Mouse (Mus musculus) myocyte (in vitro differentiated cells): ENCODE results near the gene Lgals3. TPM values are rescaled to one million over a fixed set of nuclear protein-coding genes. Genes with fewer than 3 reads are reported as not detected.
"Not testable (repeated sequence)": the region's sequence is repeated elsewhere in the genome, so short reads cannot be mapped to it uniquely, and the experiment has no call there.

Experiments
- H3K27me3 ChIP-seq: one replicate; pipeline ENCODE4 v1.6.1; 2011; ENCODE audit not compliant: control insufficient read depth, insufficient read depth, insufficient read length
- H3K36me3 ChIP-seq: one replicate; pipeline ENCODE4 v1.6.1; 2011; ENCODE audit not compliant: control insufficient read depth, insufficient read depth
- H3K4me2 ChIP-seq: one replicate; pipeline ENCODE4 v1.6.1; 2011; ENCODE audit warnings: low read depth, control low read depth
- H3K4me3 ChIP-seq: one replicate; pipeline ENCODE4 v1.5.1; 2011; ENCODE audit warnings: mild to moderate bottlenecking, control low read depth, moderate library complexity
- H3K79me2 ChIP-seq: one replicate; pipeline ENCODE4 v1.6.1; 2011; ENCODE audit not compliant: control insufficient read depth, insufficient read depth
- H3ac ChIP-seq: one replicate; pipeline ENCODE4 v1.6.1; 2011; ENCODE audit not compliant: control insufficient read depth, insufficient read length
- CEBPB ChIP-seq: IDR thresholded peaks from 2 replicates; pipeline ENCODE4 v1.6.1; 2011; ENCODE audit warnings: mild to moderate bottlenecking, moderate library complexity; ENCODE audit not compliant: poor library complexity, insufficient read depth, severe bottlenecking
- E2F4 ChIP-seq: IDR thresholded peaks from one replicate; pipeline ENCODE4 v1.6.1; 2011; ENCODE audit warnings: mild to moderate bottlenecking, control low read depth, moderate library complexity; ENCODE audit not compliant: insufficient read depth
- MAX ChIP-seq: IDR thresholded peaks from one replicate; pipeline ENCODE4 v1.6.1; 2011; ENCODE audit warnings: low read depth, mild to moderate bottlenecking, control low read depth
- MYOD1 ChIP-seq, 3 experiments: IDR thresholded peaks; one replicate each; pipeline ENCODE4 v1.6.1; 2011; ENCODE audit warnings: control low read depth in 2 of 3, low read depth in 2 of 3, mild to moderate bottlenecking in 2 of 3, moderate library complexity in 1 of 3; ENCODE audit not compliant: insufficient read length in 2 of 3, control insufficient read depth in 1 of 3
- MYOG ChIP-seq, 3 experiments: IDR thresholded peaks; one replicate each; pipeline ENCODE4 v1.6.1; 2011; ENCODE audit warnings: control low read depth in 2 of 3, low read depth in 2 of 3, mild to moderate bottlenecking in 2 of 3; ENCODE audit not compliant: insufficient read length in 2 of 3, control insufficient read depth in 1 of 3, insufficient read depth in 1 of 3
- POLR2A ChIP-seq: IDR thresholded peaks from one replicate; pipeline ENCODE4 v1.6.1; 2011; ENCODE audit warnings: low read depth, mild to moderate bottlenecking, control low read depth, moderate library complexity; ENCODE audit not compliant: insufficient read length
- POLR2AphosphoS2 ChIP-seq: IDR thresholded peaks from one replicate; pipeline ENCODE4 v1.6.1; 2011; ENCODE audit warnings: low read depth, control low read depth; ENCODE audit not compliant: insufficient read length
- REST ChIP-seq: IDR thresholded peaks from one replicate; pipeline ENCODE4 v1.6.1; 2011; ENCODE audit warnings: mild to moderate bottlenecking, control low read depth, moderate library complexity; ENCODE audit not compliant: insufficient read depth, insufficient read length
- SRF ChIP-seq: IDR thresholded peaks from one replicate; pipeline ENCODE4 v1.6.1; 2011; ENCODE audit warnings: low read depth; ENCODE audit not compliant: control insufficient read depth, insufficient read length
- TCF12 ChIP-seq: IDR thresholded peaks from one replicate; pipeline ENCODE4 v1.6.1; 2011; ENCODE audit warnings: mild to moderate bottlenecking, control low read depth; ENCODE audit not compliant: poor library complexity, insufficient read depth, severe bottlenecking
- TCF3 ChIP-seq: IDR thresholded peaks from one replicate; pipeline ENCODE4 v1.6.1; 2011; ENCODE audit warnings: low read depth, control low read depth; ENCODE audit not compliant: insufficient read length
- USF1 ChIP-seq: IDR thresholded peaks from one replicate; pipeline ENCODE4 v1.6.1; 2011; ENCODE audit warnings: low read depth, mild to moderate bottlenecking, control low read depth, moderate library complexity
- polyA plus RNA-seq: library from polyadenylated mRNA; unstranded; fragments of >200 nt; fragmentation: generic; extraction: Trizol; gene quantifications from one replicate; pipeline ENCODE4 v1.2.1, GENCODE M21; 2012; ENCODE audit warnings: missing spikeins

Gene Lgals3
- 525 TPM for polyA plus RNA-seq

DNA sequence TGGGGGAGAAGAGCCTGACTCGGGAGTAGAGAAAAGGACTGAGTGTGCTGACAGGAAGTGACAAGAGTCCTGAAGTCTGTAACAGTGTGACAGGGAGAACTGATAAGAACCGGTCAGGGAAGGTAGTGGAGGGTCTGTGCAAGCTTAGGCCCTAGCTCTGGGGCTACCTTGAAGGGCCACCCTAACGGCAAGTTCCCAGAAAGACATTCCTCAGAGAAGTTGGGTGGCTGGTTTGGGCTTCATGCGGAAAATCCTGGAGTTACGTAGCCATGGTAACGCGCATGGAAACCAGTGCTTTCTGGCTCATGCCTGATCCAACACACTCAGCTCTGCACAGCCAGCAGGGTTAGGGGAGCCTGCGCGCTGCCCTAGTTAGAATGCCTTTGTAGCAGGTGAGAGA, at the start of gene Lgals3:
TSS of gene Lgals3 (plus strand) at position 291 of the 400 bp plus-strand sequence.
- no peaks in the 10 kb centered on the region for H3K27me3 ChIP-seq
- TF ChIP-seq USF1: no peak
- H3ac ChIP-seq: no peak within 1 kb of the TSS
- peak within 1 kb of the TSS; percentile 55 for H3K4me2 ChIP-seq
- H3K4me3 ChIP-seq: no peak within 1 kb of the TSS
- no peaks in the 10 kb centered on the region for H3K79me2 ChIP-seq
- H3K36me3 ChIP-seq: no peaks in the 10 kb centered on the region

DNA sequence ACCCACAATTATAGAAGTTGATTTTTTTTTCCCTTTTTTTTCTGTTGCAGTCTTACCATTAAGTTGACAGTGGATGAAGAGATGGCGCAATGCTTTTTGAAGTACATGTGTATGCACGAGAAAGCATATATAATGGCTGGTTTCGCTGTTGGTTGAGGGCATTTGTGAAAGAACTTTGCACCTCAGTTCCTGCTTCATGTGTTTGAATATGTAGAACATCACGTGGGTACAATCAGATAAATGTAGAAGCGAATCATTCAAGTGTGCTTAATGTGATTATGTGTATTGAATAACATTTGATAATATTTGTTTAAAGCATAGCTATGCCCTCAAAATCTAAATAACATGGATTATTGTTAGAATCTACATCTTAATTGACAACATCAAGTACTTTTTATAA, 48.2 kb upstream of the Lgals3 start:
- no peak overlapping the region for H3K4me2 ChIP-seq
- H3K36me3 ChIP-seq: peaks cover 40% of the 10 kb centered on the region
- TF ChIP-seq POLR2AphosphoS2: no peak
- no peak for TF ChIP-seq CEBPB
- TF ChIP-seq POLR2A: no peak
- no peak for TF ChIP-seq MYOG (IDR thresholded peaks at IDR 0.05; ENCODE audit: control insufficient read depth in 1 of 3, insufficient read depth in 1 of 3, insufficient read length in 2 of 3, low read depth in 2 of 3)
- no peak for TF ChIP-seq E2F4
- TF ChIP-seq USF1: no peak
- no peak for TF ChIP-seq TCF12
- no peak for TF ChIP-seq MYOD1 (IDR thresholded peaks at IDR 0.05; ENCODE audit: control insufficient read depth in 1 of 3, insufficient read length in 2 of 3, low read depth in 2 of 3)
- TF ChIP-seq REST: no peak
- TF ChIP-seq TCF3: no peak
- TF ChIP-seq SRF: no peak
- no peak overlapping the region for H3ac ChIP-seq
- no peaks in the 10 kb centered on the region for H3K27me3 ChIP-seq
- H3K79me2 ChIP-seq: peaks cover 33% of the 10 kb centered on the region
- no peak overlapping the region for H3K4me3 ChIP-seq

- not testable (repeated sequence) for H3K4me2 ChIP-seq, H3ac ChIP-seq, H3K4me3 ChIP-seq, H3K27me3 ChIP-seq
- peaks cover 24% of the 10 kb centered on the region for H3K36me3 ChIP-seq
- peaks cover 11% of the 10 kb centered on the region for H3K79me2 ChIP-seq
Measured at GRCm38 (mm10) chr14:47321581-47321980, 46.0 kb upstream of the Lgals3 start.

- Histone ChIP-seq H3K79me2 (no peaks in the 10 kb centered on the region), H3K36me3 (peaks cover 5% of the 10 kb centered on the region), H3K27me3 (no peaks in the 10 kb centered on the region), H3K4me2 (no peak overlapping the region), H3ac (no peak overlapping the region), H3K4me3 (no peak overlapping the region)
- TF ChIP-seq SRF (no peak), POLR2A (no peak), REST (no peak), POLR2AphosphoS2 (no peak), USF1 (no peak), TCF3 (no peak), CEBPB (no peak), TCF12 (no peak), MAX (no peak), MYOG (IDR thresholded peaks at IDR 0.05; ENCODE audit: control insufficient read depth in 1 of 3, insufficient read depth in 1 of 3, insufficient read length in 2 of 3, low read depth in 2 of 3) (no peak), E2F4 (no peak), MYOD1 (IDR thresholded peaks at IDR 0.05; ENCODE audit: control insufficient read depth in 1 of 3, insufficient read length in 2 of 3, low read depth in 2 of 3) (no peak)
Measured at GRCm38 (mm10) chr14:47325965-47326761, 41.4 kb upstream of the Lgals3 start.

DNA sequence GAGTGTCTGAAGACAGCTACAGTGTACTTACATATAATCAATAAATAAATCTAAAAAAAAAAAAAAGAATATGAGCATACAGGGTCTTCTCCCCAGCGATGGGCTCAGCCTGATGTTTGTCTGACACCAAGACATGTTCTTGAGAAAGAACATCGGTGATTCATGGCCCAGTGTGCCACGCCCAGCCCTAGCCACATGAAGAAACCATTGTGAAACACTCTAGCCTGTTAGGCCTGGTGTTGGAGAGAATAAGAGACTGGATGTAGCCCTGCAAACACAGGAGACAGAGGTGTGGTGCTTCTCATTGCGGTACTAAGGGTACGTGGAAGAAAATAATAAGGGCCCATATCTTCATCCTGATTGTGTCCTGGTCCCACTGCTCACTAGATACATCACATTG, 40.2 kb upstream of the Lgals3 start:
- peaks cover 5% of the 10 kb centered on the region for H3K36me3 ChIP-seq
- peak; percentile 75 for TF ChIP-seq CEBPB
- no peak for TF ChIP-seq MYOG (IDR thresholded peaks at IDR 0.05; ENCODE audit: control insufficient read depth in 1 of 3, insufficient read depth in 1 of 3, insufficient read length in 2 of 3, low read depth in 2 of 3)

GRCm38 (mm10) chr14:47331920-47332319, 35.6 kb upstream of the Lgals3 start:
- Histone ChIP-seq H3K27me3 (no peaks in the 10 kb centered on the region), H3K4me3 (no peak overlapping the region), H3K79me2 (no peaks in the 10 kb centered on the region), H3K36me3 (no peaks in the 10 kb centered on the region), H3K4me2 (no peak overlapping the region), H3ac (no peak overlapping the region)
- no peak for TF ChIP-seq POLR2A
- no peak for TF ChIP-seq REST
- TF ChIP-seq POLR2AphosphoS2: no peak
- no peak for TF ChIP-seq MYOG (IDR thresholded peaks at IDR 0.05; ENCODE audit: control insufficient read depth in 1 of 3, insufficient read depth in 1 of 3, insufficient read length in 2 of 3, low read depth in 2 of 3)
- TF ChIP-seq MYOD1 (IDR thresholded peaks at IDR 0.05; ENCODE audit: control insufficient read depth in 1 of 3, insufficient read length in 2 of 3, low read depth in 2 of 3): no peak

More for the DNA sequence above, 40.2 kb upstream of the Lgals3 start:
- Histone ChIP-seq H3K4me2 (no peak overlapping the region), H3K79me2 (no peaks in the 10 kb centered on the region), H3ac (no peak overlapping the region), H3K27me3 (no peaks in the 10 kb centered on the region), H3K4me3 (no peak overlapping the region)
